Mouse (Mus musculus): ENCODE results near the gene Usp49. TPM values are rescaled to one million over a fixed set of nuclear protein-coding genes. Genes with fewer than 3 reads are reported as not detected.

Gene Usp49
- polyA plus RNA-seq, 1 experiment from 2014 or later = 1.2 TPM

GRCm38 (mm10) chr17:47594183-47594968, 36.1 kb upstream of the Usp49 start:
- H3K4me2 ChIP-seq (ENCODE audit: low read depth, low read length) = peak overlapping the region; percentile 86
- peaks cover 39% of the 10 kb centered on the region for H3K36me3 ChIP-seq (replicated peaks; ENCODE audit: insufficient read depth, low read length)
- WGBS (ENCODE audit: insufficient replicate concordance) = under 1% methylated on average over 37 of the region's 43 CpGs
- TF ChIP-seq CTCF (IDR thresholded peaks at IDR 0.05; ENCODE audit: low read depth) = no peak
- peak; percentile 35; the same call in 1 of the 2 replicates for TF ChIP-seq EP300 (IDR thresholded peaks at IDR 0.05; ENCODE audit: low read depth)
- peaks cover 47% of the 10 kb centered on the region for H3K4me1 ChIP-seq (ENCODE audit: insufficient read depth)
- peak overlapping the region; percentile 95 for H3K4me3 ChIP-seq (ENCODE audit: low read depth, low read length)
- H3K9me3 ChIP-seq (ENCODE audit: low read length) = no peaks in the 10 kb centered on the region
- peak; percentile 66 for DNase-seq
- no peaks in the 10 kb centered on the region for H3K27me3 ChIP-seq (ENCODE audit: insufficient read depth, low read length)
- peak overlapping the region; percentile 93 for H3K27ac ChIP-seq (ENCODE audit: low read depth)
- no peak for ATAC-seq
- peak overlapping the region; percentile 86 for H3K9ac ChIP-seq (replicated peaks)

GRCm38 (mm10) chr17:47594969-47595247, 35.6 kb upstream of the Usp49 start:
- H3K4me3 ChIP-seq (ENCODE audit: low read depth, low read length) = peak overlapping the region; percentile 95
- DNase-seq (no peak), ATAC-seq (no peak)
- 0% methylated on average over 6 of the region's 9 CpGs for WGBS (ENCODE audit: insufficient replicate concordance)
- H3K36me3 ChIP-seq (replicated peaks; ENCODE audit: insufficient read depth, low read length) = peaks cover 44% of the 10 kb centered on the region
- H3K27me3 ChIP-seq (ENCODE audit: insufficient read depth, low read length) = no peaks in the 10 kb centered on the region
- peak overlapping the region; percentile 86 for H3K9ac ChIP-seq (replicated peaks)
- no peak for TF ChIP-seq CTCF (IDR thresholded peaks at IDR 0.05; ENCODE audit: low read depth)
- TF ChIP-seq EP300 (IDR thresholded peaks at IDR 0.05; ENCODE audit: low read depth) = no peak
- H3K9me3 ChIP-seq (ENCODE audit: low read length) = no peaks in the 10 kb centered on the region
- H3K4me1 ChIP-seq (ENCODE audit: insufficient read depth) = peaks cover 53% of the 10 kb centered on the region
- peak overlapping the region; percentile 93 for H3K27ac ChIP-seq (ENCODE audit: low read depth)
- H3K4me2 ChIP-seq (ENCODE audit: low read depth, low read length) = peak overlapping the region; percentile 86

- Histone ChIP-seq H3K4me1 (ENCODE audit: insufficient read depth) (peaks cover 55% of the 10 kb centered on the region), H3K36me3 (replicated peaks; ENCODE audit: insufficient read depth, low read length) (peaks cover 48% of the 10 kb centered on the region)
- 6% methylated on average over 21 of the region's 21 CpGs for WGBS (ENCODE audit: insufficient replicate concordance)
Measured at GRCm38 (mm10) chr17:47595248-47596161, 35.0 kb upstream of the Usp49 start.

GRCm38 (mm10) chr17:47596162-47596838, 34.2 kb upstream of the Usp49 start:
- Histone ChIP-seq H3K9me3 (ENCODE audit: low read length) (no peaks in the 10 kb centered on the region), H3K36me3 (replicated peaks; ENCODE audit: insufficient read depth, low read length) (peaks cover 50% of the 10 kb centered on the region), H3K9ac (replicated peaks) (peak overlapping the region; percentile 86), H3K4me2 (ENCODE audit: low read depth, low read length) (peak overlapping the region; percentile 86), H3K27me3 (ENCODE audit: insufficient read depth, low read length) (no peaks in the 10 kb centered on the region), H3K4me3 (ENCODE audit: low read depth, low read length) (peak overlapping the region; percentile 95), H3K27ac (ENCODE audit: low read depth) (peak overlapping the region; percentile 93), H3K4me1 (ENCODE audit: insufficient read depth) (peaks cover 54% of the 10 kb centered on the region)
- ATAC-seq (no peak), DNase-seq (peak; percentile 41)
- TF ChIP-seq CTCF (IDR thresholded peaks at IDR 0.05; ENCODE audit: low read depth) = no peak
- TF ChIP-seq EP300 (IDR thresholded peaks at IDR 0.05; ENCODE audit: low read depth) = no peak
- 46% methylated on average over 6 of the region's 6 CpGs for WGBS (ENCODE audit: insufficient replicate concordance)

More at GRCm38 (mm10) chr17:47595248-47596161, 35.0 kb upstream of the Usp49 start:
- Histone ChIP-seq H3K9ac (replicated peaks) (peak overlapping the region; percentile 86), H3K4me2 (ENCODE audit: low read depth, low read length) (peak overlapping the region; percentile 86), H3K27me3 (ENCODE audit: insufficient read depth, low read length) (no peaks in the 10 kb centered on the region), H3K4me3 (ENCODE audit: low read depth, low read length) (peak overlapping the region; percentile 95), H3K9me3 (ENCODE audit: low read length) (no peaks in the 10 kb centered on the region), H3K27ac (ENCODE audit: low read depth) (peak overlapping the region; percentile 93)
- peak; percentile 41 for ATAC-seq
- no peak for TF ChIP-seq CTCF (IDR thresholded peaks at IDR 0.05; ENCODE audit: low read depth)
- peak; percentile 64 for TF ChIP-seq EP300 (IDR thresholded peaks at IDR 0.05; ENCODE audit: low read depth)
- peak; percentile 80 for DNase-seq

- H3K27ac ChIP-seq (ENCODE audit: low read depth) = peak overlapping the region; percentile 93
- 48% methylated on average over 5 of the region's 5 CpGs for WGBS (ENCODE audit: insufficient replicate concordance)
- H3K9ac ChIP-seq (replicated peaks) = peak overlapping the region; percentile 86
- no peaks in the 10 kb centered on the region for H3K27me3 ChIP-seq (ENCODE audit: insufficient read depth, low read length)
- ATAC-seq (no peak), DNase-seq (peak; percentile 30)
- H3K4me3 ChIP-seq (ENCODE audit: low read depth, low read length) = peak overlapping the region; percentile 95
- peaks cover 49% of the 10 kb centered on the region for H3K4me1 ChIP-seq (ENCODE audit: insufficient read depth)
- no peaks in the 10 kb centered on the region for H3K9me3 ChIP-seq (ENCODE audit: low read length)
- peak overlapping the region; percentile 86 for H3K4me2 ChIP-seq (ENCODE audit: low read depth, low read length)
- TF ChIP-seq EP300 (IDR thresholded peaks at IDR 0.05; ENCODE audit: low read depth) (no peak; the same call in 1 of the 2 replicates), CTCF (IDR thresholded peaks at IDR 0.05; ENCODE audit: low read depth) (no peak)
- peaks cover 52% of the 10 kb centered on the region for H3K36me3 ChIP-seq (replicated peaks; ENCODE audit: insufficient read depth, low read length)
Measured at GRCm38 (mm10) chr17:47596839-47597164, 33.7 kb upstream of the Usp49 start.

Data from liver, postnatal 0 days (tissue).